Mouse (Mus musculus) gonadal fat pad, adult 2 months (tissue): ENCODE measurements around the gene Btla. TPM values are rescaled to one million over a fixed set of nuclear protein-coding genes. Genes with fewer than 3 reads are reported as not detected.

Experiments
- DNase-seq: peaks from one replicate; pipeline ENCODE4 v3.0.0-alpha.2; 2012; ENCODE audit warnings: low read depth
- polyA plus RNA-seq: library from polyadenylated mRNA; depleted of rRNA; stranded (reverse); fragments of >200 nt; gene quantifications from 2 replicates; pipeline ENCODE4 v1.2.3, GENCODE M21; 2012; rRNA removed

The Btla gene
- polyA plus RNA-seq, 1 experiment, result 0.55 TPM

DNA sequence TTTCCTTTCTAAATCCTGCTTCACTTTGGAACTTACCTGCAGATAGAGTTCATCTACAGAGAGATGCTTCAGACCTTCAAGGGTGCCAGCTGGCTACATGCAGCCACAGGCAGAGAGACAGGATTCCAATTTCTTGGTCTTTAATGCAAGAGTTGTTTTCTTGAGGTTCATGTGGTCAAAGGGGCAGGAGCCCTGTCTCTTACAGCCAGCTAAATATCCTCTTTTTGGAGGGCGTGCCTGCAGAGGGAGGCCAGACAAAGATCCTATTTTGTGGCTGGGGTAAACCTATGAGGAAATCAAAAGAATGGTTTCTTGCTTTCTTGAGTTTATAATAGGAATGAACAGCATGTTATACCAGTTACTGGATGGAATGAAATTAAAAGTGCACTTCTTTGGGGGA lies 33.5 kb downstream of the Btla start:
- no peak for DNase-seq

DNA sequence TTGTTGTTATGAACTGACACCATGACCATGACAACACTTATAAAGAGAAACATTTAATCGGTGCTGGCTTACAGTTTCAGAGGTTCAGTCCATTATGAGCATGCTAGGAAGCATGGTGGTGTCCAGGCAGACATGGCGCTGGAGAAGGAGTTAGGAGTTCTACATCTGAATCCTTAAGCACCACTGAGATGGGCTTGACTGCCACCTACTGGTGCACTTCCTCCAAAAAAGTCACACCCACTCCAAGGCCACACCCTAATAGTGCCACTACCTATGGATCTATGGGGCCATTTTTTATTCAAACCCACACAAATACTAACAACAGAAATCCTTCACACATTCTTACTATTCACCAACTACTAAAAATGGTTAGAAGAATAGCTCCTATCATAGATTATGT lies 35.5 kb downstream of the Btla start:
- no peak for DNase-seq

DNA sequence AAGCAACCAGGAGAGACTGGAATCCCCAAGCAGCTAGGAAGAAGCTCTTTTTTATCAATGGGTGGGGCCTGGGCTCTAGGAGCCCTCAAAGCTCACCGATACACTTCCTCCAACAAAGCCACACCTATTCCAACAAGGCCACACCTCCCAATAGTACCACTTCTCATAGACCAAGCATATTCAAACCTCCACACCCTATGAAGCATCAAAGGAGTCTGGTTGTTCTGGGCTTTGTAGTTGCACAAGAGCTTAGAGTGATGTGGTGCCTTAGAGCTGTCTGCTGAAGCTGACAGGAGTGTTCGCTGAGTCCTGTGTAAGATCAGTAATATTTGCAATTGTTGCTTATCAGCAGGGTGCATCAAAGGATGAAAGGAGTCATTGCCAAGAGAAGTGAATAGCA lies 37.2 kb downstream of the Btla start:
- DNase-seq, result no peak

DNA sequence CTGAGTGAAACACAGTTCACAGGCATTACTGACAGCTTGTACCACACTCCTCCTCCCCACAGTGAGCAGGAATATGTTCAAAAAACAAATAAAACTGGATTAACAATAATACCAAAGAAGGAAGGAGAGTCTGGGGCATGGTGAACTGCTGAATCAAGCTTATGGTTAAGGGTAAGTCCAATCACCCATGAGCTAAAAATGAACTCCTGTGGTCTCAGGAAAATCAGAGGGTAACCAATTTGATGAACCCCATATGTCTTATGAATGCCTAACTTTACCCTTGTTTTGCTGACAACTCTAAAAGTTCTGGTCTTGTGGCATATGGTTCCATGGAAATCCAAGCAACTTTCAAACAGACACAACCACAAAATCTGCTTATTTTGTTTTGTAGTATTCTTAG lies 37.9 kb downstream of the Btla start:
- DNase-seq, result no peak

DNA sequence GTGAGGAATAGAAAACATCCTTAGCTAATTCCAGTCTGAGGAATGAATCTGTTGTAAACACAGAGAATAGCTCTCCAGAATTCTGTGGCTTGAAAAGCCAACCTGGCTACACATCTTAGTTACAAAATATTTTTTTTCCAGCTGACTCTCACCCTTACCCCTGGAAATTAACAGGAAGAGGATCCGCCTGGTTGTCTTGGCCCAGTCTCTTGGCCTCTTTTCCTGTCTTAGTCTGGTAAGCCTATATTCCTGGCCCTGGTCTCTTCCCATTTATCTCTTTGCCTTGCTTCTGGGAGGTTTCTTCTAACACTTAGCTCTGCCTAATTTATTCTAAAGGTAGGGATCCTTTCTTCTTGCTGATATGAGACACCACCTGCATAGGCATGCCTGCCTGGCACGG lies 45.8 kb downstream of the Btla start:
- no peak for DNase-seq

DNA sequence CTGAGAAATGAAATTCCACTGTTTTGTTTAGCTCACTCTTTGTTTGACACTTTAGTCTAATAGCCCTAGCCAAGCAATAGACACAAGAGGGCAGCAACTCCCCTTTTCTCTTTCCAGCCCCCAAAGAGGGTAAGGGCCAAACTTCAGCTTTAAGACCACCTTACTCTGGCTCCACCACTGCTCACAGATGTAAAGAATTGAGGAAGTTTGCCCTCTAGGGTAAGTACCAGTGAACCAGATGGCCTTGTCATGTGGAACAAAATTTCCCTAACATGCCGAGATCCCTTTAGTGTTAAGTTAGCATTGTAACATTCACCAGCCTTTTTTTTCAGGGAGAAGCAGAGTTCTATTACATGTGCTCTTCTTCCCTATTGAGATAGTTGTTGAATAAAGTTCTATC lies 59.0 kb downstream of the Btla start:
- no peak for DNase-seq

DNA sequence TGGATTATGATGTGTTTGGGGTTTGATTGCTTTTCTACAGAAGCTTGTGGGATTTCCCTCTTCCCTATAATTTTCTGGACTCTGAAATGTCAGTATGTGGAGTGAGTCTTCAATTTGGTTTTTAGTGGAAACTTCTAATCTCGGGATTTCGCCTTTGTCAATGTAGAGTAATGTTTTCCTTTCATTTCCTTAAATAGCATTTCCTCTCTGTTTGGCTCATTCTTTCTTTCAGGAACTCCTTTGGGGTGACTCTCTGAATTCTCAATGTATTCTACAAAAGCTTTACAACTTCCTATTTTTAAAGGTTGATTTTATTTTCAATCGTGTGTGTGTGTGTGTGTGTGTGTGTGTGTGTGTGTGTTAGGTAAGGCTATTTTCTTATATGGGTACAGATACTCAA lies 73.7 kb downstream of the Btla start:
- no peak for DNase-seq

Other genes starting within 250 kb of the Btla start
- 176 and 185 TPM in 2 replicates for gene Ccdc80, start 130.9 kb upstream of the Btla start, polyA plus RNA-seq
- 18.8 and 23.1 TPM in 2 replicates for gene Slc35a5, start 65.6 kb upstream of the Btla start, polyA plus RNA-seq
- 18.3 and 19.4 TPM in 2 replicates for gene Atg3, start 65.5 kb upstream of the Btla start, polyA plus RNA-seq
- gene Cd200, start 184.7 kb downstream of the Btla start, polyA plus RNA-seq, result 84.0 and 113 TPM in 2 replicates